Mouse (Mus musculus) left cerebral cortex, adult 2 months (tissue): ENCODE data around the gene 2010111I01Rik. TPM values are rescaled to one million over a fixed set of nuclear protein-coding genes. Genes with fewer than 3 reads are reported as not detected.
A peak's percentile ranks its signal among the peaks of the same experiment; 100 is the strongest.

Experiments
- DNase-seq, 2 experiments: peaks; one replicate each; pipeline ENCODE4 v3.0.0; 2021 to 2022; ENCODE audit warnings: low spot score in 2 of 2, mixed read lengths in 1 of 2; ENCODE audit errors: extremely low spot score in 1 of 2
- H3K27ac ChIP-seq: fragments of 200-600 bp; 2 replicates; pipeline ENCODE4 v1.8.1; 2022
- H3K4me3 ChIP-seq: fragments of 200-600 bp; 2 replicates; pipeline ENCODE4 v1.8.1; 2022
- CTCF ChIP-seq: fragments of 200-600 bp; IDR thresholded peaks from 2 replicates; pipeline ENCODE4 v1.8.1; 2022; ENCODE audit warnings: antibody characterized with exemption, mild to moderate bottlenecking, moderate library complexity
- intact Hi-C: fragments of 180-260 bp; cut with DNase I; formaldehyde crosslinking; loops from one replicate; pipeline ENCODE4 v1.15.1; 2025
- total RNA-seq, 2 experiments: library from RNA; stranded (reverse); gene quantifications; 2 replicates each; pipeline ENCODE4 v1.2.3; 2021

Gene 2010111I01Rik
- total RNA-seq, 2 experiments from 2014 or later: 122 to 140 TPM

- no peak for DNase-seq
- H3K27ac ChIP-seq: no peak overlapping the region
- intact Hi-C loops: no loop called here
- TF ChIP-seq CTCF: no peak
- no peak overlapping the region for H3K4me3 ChIP-seq
Measured at GRCm38 (mm10) chr13:62939371-62939770, 25.3 kb upstream of the 2010111I01Rik start.

- DNase-seq: no peak
- Histone ChIP-seq H3K27ac (no peak overlapping the region), H3K4me3 (no peak overlapping the region)
- TF ChIP-seq CTCF: no peak
- intact Hi-C loops: loop anchor here (2.0 to 10.0 kb wide), 4 partner anchors 29 to 308 kb away; no protein-coding TSS in a partner anchor
Measured at GRCm38 (mm10) chr13:62939797-62940196, 24.9 kb upstream of the 2010111I01Rik start.

- no peak for TF ChIP-seq CTCF
- intact Hi-C loops: loop anchor here (2.0 to 10.0 kb wide), 4 partner anchors 30 to 307 kb away; no protein-coding TSS in a partner anchor
- DNase-seq: peak in 1 of 2 experiments; percentile 26
- no peak overlapping the region for H3K4me3 ChIP-seq
- H3K27ac ChIP-seq: peak overlapping the region; percentile 45
Measured at GRCm38 (mm10) chr13:62940721-62941120, 24.0 kb upstream of the 2010111I01Rik start.

- DNase-seq: no peak
- TF ChIP-seq CTCF: no peak
- Histone ChIP-seq H3K4me3 (no peak overlapping the region), H3K27ac (peak overlapping the region; percentile 45)
- intact Hi-C loops: loop anchor here (2.0 to 10.0 kb wide), 4 partner anchors 31 to 306 kb away; no protein-coding TSS in a partner anchor
Measured at GRCm38 (mm10) chr13:62941341-62942005, 23.2 kb upstream of the 2010111I01Rik start.

GRCm38 (mm10) chr13:62943274-62943830 is 21.3 kb upstream of the 2010111I01Rik start:
- H3K27ac ChIP-seq: no peak overlapping the region
- no peak for TF ChIP-seq CTCF
- intact Hi-C loops: loop anchor here (5.0 to 10.0 kb wide), 3 partner anchors 74 to 304 kb away; no protein-coding TSS in a partner anchor
- no peak for DNase-seq
- H3K4me3 ChIP-seq: no peak overlapping the region

GRCm38 (mm10) chr13:62944109-62944508 is 20.6 kb upstream of the 2010111I01Rik start:
- no peak overlapping the region for H3K27ac ChIP-seq
- TF ChIP-seq CTCF: no peak; the same call in 1 of the 2 replicates
- no peak for DNase-seq
- intact Hi-C loops: loop anchor here (5.0 to 10.0 kb wide), 3 partner anchors 73 to 303 kb away; no protein-coding TSS in a partner anchor
- no peak overlapping the region for H3K4me3 ChIP-seq

- Histone ChIP-seq H3K27ac (no peak overlapping the region), H3K4me3 (no peak overlapping the region)
- DNase-seq: no peak
- no peak for TF ChIP-seq CTCF
- intact Hi-C loops: loop anchor here (10.0 kb wide), 1 partner anchor 235 kb away; no protein-coding TSS in a partner anchor
Measured at GRCm38 (mm10) chr13:62949560-62950188, 15.0 kb upstream of the 2010111I01Rik start.

- intact Hi-C loops: no loop called here
- TF ChIP-seq CTCF: no peak
- no peak overlapping the region for H3K4me3 ChIP-seq
- H3K27ac ChIP-seq: no peak overlapping the region
- DNase-seq: no peak
Measured at GRCm38 (mm10) chr13:62951606-62952005, 13.1 kb upstream of the 2010111I01Rik start.

GRCm38 (mm10) chr13:62952047-62952446 is 12.6 kb upstream of the 2010111I01Rik start:
- intact Hi-C loops: no loop called here
- no peak for TF ChIP-seq CTCF

GRCm38 (mm10) chr13:62952624-62953023 is 12.1 kb upstream of the 2010111I01Rik start:
- TF ChIP-seq CTCF: no peak
- intact Hi-C loops: no loop called here
- DNase-seq: no peak
- Histone ChIP-seq H3K4me3 (no peak overlapping the region), H3K27ac (no peak overlapping the region)

More at GRCm38 (mm10) chr13:62952047-62952446, 12.6 kb upstream of the 2010111I01Rik start:
- Histone ChIP-seq H3K27ac (no peak overlapping the region), H3K4me3 (no peak overlapping the region)
- DNase-seq: no peak

GRCm38 (mm10) chr13:62955997-62956396 is 8.7 kb upstream of the 2010111I01Rik start:
- DNase-seq: no peak
- intact Hi-C loops: no loop called here
- TF ChIP-seq CTCF: no peak

GRCm38 (mm10) chr13:62956776-62957175 is 7.9 kb upstream of the 2010111I01Rik start:
- Histone ChIP-seq H3K4me3 (no peak overlapping the region), H3K27ac (no peak overlapping the region)
- DNase-seq: no peak
- intact Hi-C loops: no loop called here
- TF ChIP-seq CTCF: no peak

More at GRCm38 (mm10) chr13:62955997-62956396, 8.7 kb upstream of the 2010111I01Rik start:
- H3K27ac ChIP-seq: no peak overlapping the region
- no peak overlapping the region for H3K4me3 ChIP-seq
